Mouse (Mus musculus): ENCODE data around the gene 1700113H08Rik. TPM values are rescaled to one million over a fixed set of nuclear protein-coding genes. Genes with fewer than 3 reads are reported as not detected.

The 1700113H08Rik gene
- polyA plus RNA-seq, 1 experiment = not detected

DNA sequence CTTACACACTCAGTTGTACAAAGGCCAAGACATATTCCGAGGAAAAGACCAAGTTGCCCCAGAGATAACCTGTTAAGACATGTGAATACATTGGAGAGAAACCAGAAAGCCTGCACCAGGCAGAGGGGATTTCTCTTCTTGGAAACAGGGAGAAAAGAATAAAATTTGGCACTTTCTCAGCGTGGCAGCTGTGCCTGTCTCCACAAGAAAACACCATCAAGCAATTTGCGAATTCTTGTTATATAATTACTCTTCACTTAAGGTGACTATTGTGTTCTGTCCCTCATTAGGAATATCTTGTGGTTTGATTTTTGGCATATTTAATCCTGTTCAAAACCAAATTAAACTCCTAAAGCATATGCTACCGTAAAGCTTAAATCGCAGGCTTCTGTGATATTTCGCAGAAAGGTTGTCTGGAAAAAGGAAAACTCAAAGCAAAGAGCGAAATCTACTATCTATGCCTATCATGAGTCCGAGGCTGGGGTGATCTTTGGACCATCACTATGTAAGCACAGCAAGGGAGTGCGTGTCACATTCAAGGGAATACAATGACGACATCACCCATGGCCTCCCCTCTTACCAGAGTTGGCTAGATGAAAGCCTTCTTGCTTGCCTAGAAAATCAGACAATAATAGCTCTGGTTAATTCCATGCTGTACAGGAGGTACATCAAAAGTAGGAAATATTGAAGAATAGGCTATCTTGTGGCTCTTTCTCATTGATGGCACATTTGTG lies 51.4 kb downstream of the 1700113H08Rik start:
- Histone ChIP-seq H3K36me3 (ENCODE audit: control insufficient read depth, insufficient read depth, low read length) (no peaks in the 10 kb centered on the region), H3K27ac (ENCODE audit: insufficient read depth, low read depth, low read length) (no peak overlapping the region), H3K4me3 (ENCODE audit: insufficient read depth, low read depth, low read length) (no peak overlapping the region), H3K27me3 (replicated peaks; ENCODE audit: control insufficient read depth, insufficient read depth, low read length) (no peaks in the 10 kb centered on the region), H3K4me1 (ENCODE audit: control insufficient read depth, insufficient read depth, low read length) (no peaks in the 10 kb centered on the region)
- 78% methylated on average over 10 of the region's 10 CpGs for WGBS
- no peak for TF ChIP-seq CTCF (conservative IDR thresholded peaks at IDR 0.05; ENCODE audit: insufficient read depth, insufficient read length, low read depth, low read length)
- no peak for TF ChIP-seq POLR2A (IDR thresholded peaks at IDR 0.05; ENCODE audit: low read depth, low read length)
- DNase-seq = no peak

DNA sequence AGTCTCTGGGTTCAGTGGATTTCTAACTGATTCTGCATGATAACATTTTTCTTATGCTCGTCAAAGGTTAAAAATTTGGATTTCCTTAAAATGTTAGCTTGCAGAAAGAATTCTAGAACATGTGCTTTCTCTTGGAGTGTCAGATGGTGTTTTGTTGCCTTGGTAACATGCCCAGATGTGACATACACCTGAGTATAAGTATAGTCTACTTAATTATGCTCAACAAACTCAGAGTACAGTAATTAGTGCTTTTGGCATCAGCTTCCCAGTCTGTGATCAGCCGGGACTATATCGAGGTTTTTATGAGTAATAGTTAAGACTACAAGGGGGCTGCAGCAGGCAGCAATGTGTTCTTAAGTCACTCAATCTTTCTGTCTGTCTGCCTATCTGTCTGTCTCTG lies 53.1 kb downstream of the 1700113H08Rik start:
- no peaks in the 10 kb centered on the region for H3K36me3 ChIP-seq (ENCODE audit: control insufficient read depth, insufficient read depth, low read length)
- DNase-seq = no peak
- no peaks in the 10 kb centered on the region for H3K4me1 ChIP-seq (ENCODE audit: control insufficient read depth, insufficient read depth, low read length)
- H3K27me3 ChIP-seq (replicated peaks; ENCODE audit: control insufficient read depth, insufficient read depth, low read length) = no peaks in the 10 kb centered on the region
- H3K4me3 ChIP-seq (ENCODE audit: insufficient read depth, low read depth, low read length) = no peak overlapping the region
- no peak for TF ChIP-seq POLR2A (IDR thresholded peaks at IDR 0.05; ENCODE audit: low read depth, low read length)
- TF ChIP-seq CTCF (conservative IDR thresholded peaks at IDR 0.05; ENCODE audit: insufficient read depth, insufficient read length, low read depth, low read length) = no peak
- 80% methylated on average over 3 of the region's 3 CpGs for WGBS
- H3K27ac ChIP-seq (ENCODE audit: insufficient read depth, low read depth, low read length) = no peak overlapping the region

DNA sequence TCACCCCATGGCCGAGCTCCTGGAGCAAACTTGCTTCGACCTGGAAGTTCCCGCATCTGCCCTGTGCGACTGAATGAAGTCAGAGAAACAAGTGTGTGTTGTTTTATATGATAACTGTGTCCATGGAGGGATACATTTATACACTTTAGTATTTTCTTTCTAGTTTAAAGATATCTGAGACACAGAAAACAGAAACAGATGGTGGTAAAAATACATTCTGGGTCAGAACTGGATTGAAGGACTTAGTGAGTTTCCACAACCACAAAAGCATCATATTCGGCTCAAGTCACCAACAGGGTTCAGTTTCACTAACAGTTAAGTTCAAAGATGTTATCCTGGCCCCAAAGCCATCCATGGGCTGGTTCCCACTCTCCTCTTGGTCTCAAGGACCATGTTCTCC lies 67.2 kb downstream of the 1700113H08Rik start:
- Histone ChIP-seq H3K4me3 (ENCODE audit: insufficient read depth, low read depth, low read length) (no peak overlapping the region), H3K4me1 (ENCODE audit: control insufficient read depth, insufficient read depth, low read length) (no peaks in the 10 kb centered on the region), H3K27ac (ENCODE audit: insufficient read depth, low read depth, low read length) (no peak overlapping the region), H3K27me3 (replicated peaks; ENCODE audit: control insufficient read depth, insufficient read depth, low read length) (no peaks in the 10 kb centered on the region; the same call in 1 of the 2 replicates), H3K36me3 (ENCODE audit: control insufficient read depth, insufficient read depth, low read length) (no peaks in the 10 kb centered on the region)
- 90% methylated on average over 5 of the region's 5 CpGs for WGBS
- TF ChIP-seq POLR2A (IDR thresholded peaks at IDR 0.05; ENCODE audit: low read depth, low read length) (no peak), CTCF (conservative IDR thresholded peaks at IDR 0.05; ENCODE audit: insufficient read depth, insufficient read length, low read depth, low read length) (no peak)
- no peak for DNase-seq

- Histone ChIP-seq H3K27ac (ENCODE audit: insufficient read depth, low read depth, low read length) (no peak overlapping the region), H3K4me1 (ENCODE audit: control insufficient read depth, insufficient read depth, low read length) (no peaks in the 10 kb centered on the region), H3K36me3 (ENCODE audit: control insufficient read depth, insufficient read depth, low read length) (no peaks in the 10 kb centered on the region), H3K4me3 (ENCODE audit: insufficient read depth, low read depth, low read length) (no peak overlapping the region), H3K27me3 (replicated peaks; ENCODE audit: control insufficient read depth, insufficient read depth, low read length) (no peaks in the 10 kb centered on the region; the same call in 1 of the 2 replicates)
- DNase-seq = no peak
- peak; percentile 39 for TF ChIP-seq CTCF (conservative IDR thresholded peaks at IDR 0.05; ENCODE audit: insufficient read depth, insufficient read length, low read depth, low read length)
- TF ChIP-seq POLR2A (IDR thresholded peaks at IDR 0.05; ENCODE audit: low read depth, low read length) = no peak
- WGBS = 83% methylated on average over 12 of the region's 12 CpGs
Measured at GRCm38 (mm10) chr10:87126186-87126824, 68.5 kb downstream of the 1700113H08Rik start.

GRCm38 (mm10) chr10:87151050-87151449 lies 93.2 kb downstream of the 1700113H08Rik start:
- H3K36me3 ChIP-seq (ENCODE audit: control insufficient read depth, insufficient read depth, low read length) = no peaks in the 10 kb centered on the region
- DNase-seq = no peak
- no peaks in the 10 kb centered on the region for H3K4me1 ChIP-seq (ENCODE audit: control insufficient read depth, insufficient read depth, low read length)
- H3K27ac ChIP-seq (ENCODE audit: insufficient read depth, low read depth, low read length) = no peak overlapping the region
- H3K27me3 ChIP-seq (replicated peaks; ENCODE audit: control insufficient read depth, insufficient read depth, low read length) = no peaks in the 10 kb centered on the region
- WGBS = 95% methylated on average over 6 of the region's 6 CpGs
- H3K4me3 ChIP-seq (ENCODE audit: insufficient read depth, low read depth, low read length) = no peak overlapping the region
- no peak for TF ChIP-seq CTCF (conservative IDR thresholded peaks at IDR 0.05; ENCODE audit: insufficient read depth, insufficient read length, low read depth, low read length)
- no peak for TF ChIP-seq POLR2A (IDR thresholded peaks at IDR 0.05; ENCODE audit: low read depth, low read length)

GRCm38 (mm10) chr10:87153731-87154505 lies 96.1 kb downstream of the 1700113H08Rik start:
- Histone ChIP-seq H3K27me3 (replicated peaks; ENCODE audit: control insufficient read depth, insufficient read depth, low read length) (no peaks in the 10 kb centered on the region), H3K36me3 (ENCODE audit: control insufficient read depth, insufficient read depth, low read length) (no peaks in the 10 kb centered on the region), H3K27ac (ENCODE audit: insufficient read depth, low read depth, low read length) (no peak overlapping the region), H3K4me1 (ENCODE audit: control insufficient read depth, insufficient read depth, low read length) (no peaks in the 10 kb centered on the region), H3K4me3 (ENCODE audit: insufficient read depth, low read depth, low read length) (no peak overlapping the region)
- no peak for DNase-seq
- 66% methylated on average over 14 of the region's 14 CpGs for WGBS
- no peak for TF ChIP-seq POLR2A (IDR thresholded peaks at IDR 0.05; ENCODE audit: low read depth, low read length)
- TF ChIP-seq CTCF (conservative IDR thresholded peaks at IDR 0.05; ENCODE audit: insufficient read depth, insufficient read length, low read depth, low read length) = no peak

DNA sequence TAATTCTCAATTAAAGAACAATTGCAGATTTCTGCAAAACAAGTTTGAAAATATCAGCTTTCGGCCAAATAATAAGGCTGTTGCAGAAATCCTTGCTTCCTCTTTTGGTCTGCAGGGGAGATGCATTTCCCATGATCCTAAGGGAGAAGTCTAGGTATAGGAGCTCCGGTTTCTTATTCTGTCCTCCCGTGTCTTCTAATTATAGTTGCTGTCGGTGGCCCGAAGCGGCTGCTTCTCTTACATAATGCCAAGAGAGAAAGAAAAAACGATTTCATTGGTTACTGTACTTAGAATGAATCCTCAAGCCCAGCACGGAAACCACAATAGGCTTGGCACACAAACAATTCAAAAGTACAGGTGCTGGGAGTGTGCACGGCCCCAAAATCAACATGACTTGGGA lies 101.9 kb downstream of the 1700113H08Rik start:
- H3K36me3 ChIP-seq (ENCODE audit: control insufficient read depth, insufficient read depth, low read length) = no peaks in the 10 kb centered on the region
- 66% methylated on average over 9 of the region's 9 CpGs for WGBS
- no peak overlapping the region for H3K27ac ChIP-seq (ENCODE audit: insufficient read depth, low read depth, low read length)
- no peaks in the 10 kb centered on the region for H3K4me1 ChIP-seq (ENCODE audit: control insufficient read depth, insufficient read depth, low read length)
- no peak for TF ChIP-seq POLR2A (IDR thresholded peaks at IDR 0.05; ENCODE audit: low read depth, low read length)
- TF ChIP-seq CTCF (conservative IDR thresholded peaks at IDR 0.05; ENCODE audit: insufficient read depth, insufficient read length, low read depth, low read length) = no peak
- no peaks in the 10 kb centered on the region for H3K27me3 ChIP-seq (replicated peaks; ENCODE audit: control insufficient read depth, insufficient read depth, low read length)
- no peak overlapping the region for H3K4me3 ChIP-seq (ENCODE audit: insufficient read depth, low read depth, low read length)
- no peak for DNase-seq
